Mouse (Mus musculus) layer of hippocampus, adult 9-11 months (tissue): ENCODE data around the gene Slc10a6.

Experiments
- DNase-seq: peaks from one replicate; pipeline ENCODE4 v3.0.0; 2022

The Slc10a6 gene

DNA sequence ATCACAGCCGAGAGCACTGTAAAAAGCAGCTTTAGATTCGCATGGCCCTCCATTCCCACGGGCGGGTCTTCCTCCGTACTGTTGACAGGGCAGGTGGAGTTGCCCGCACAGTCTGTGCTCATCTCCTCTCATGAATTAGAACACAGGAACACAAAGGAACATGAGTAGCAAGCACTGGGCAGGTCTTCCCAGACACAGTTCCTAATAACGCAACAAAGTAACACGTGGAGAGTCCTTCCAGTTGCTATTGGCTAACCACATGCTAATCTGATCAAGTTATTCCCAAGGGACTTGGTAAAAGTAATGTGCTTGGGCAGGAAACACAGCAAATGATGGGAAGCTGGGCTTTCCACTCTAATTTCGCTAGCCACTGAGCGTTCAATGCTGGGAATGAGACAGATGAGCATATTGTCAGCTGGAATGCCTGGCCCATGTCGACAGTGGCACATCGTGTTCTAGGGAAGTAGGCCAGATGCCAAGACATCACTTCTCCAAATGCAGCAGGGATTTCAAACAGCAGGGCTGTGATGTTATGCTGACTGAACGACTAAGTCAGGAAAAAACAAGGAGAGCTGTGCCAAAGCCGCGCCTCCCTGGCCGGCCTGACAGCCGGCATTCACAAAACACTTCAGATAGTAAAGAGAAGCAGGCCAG is at the start of gene Slc10a6:
Slc10a6 (minus strand) TSS at position 293 of the 654 bp plus-strand sequence.
- DNase-seq, result peak; percentile 79

DNA sequence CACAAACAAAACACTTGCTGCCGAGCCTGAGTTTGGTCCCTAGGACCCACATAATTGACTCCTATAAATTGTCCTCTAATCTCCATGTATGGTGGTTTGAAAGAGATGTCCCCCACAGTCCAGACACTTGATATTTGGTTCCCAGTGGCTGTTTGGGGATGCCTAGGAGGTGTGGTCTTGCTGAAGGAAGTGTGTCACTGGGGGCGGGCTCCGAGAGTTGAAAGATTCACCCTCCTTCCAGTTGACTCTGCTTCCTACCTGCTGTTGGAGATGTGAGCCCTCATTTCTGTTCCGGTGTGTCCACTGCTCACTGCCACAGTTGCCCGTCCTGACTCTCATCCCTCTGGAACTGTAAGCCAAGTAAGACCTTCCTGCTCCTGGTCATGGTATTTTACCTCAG is 49.8 kb upstream of the Slc10a6 start:
- DNase-seq, result no peak

DNA sequence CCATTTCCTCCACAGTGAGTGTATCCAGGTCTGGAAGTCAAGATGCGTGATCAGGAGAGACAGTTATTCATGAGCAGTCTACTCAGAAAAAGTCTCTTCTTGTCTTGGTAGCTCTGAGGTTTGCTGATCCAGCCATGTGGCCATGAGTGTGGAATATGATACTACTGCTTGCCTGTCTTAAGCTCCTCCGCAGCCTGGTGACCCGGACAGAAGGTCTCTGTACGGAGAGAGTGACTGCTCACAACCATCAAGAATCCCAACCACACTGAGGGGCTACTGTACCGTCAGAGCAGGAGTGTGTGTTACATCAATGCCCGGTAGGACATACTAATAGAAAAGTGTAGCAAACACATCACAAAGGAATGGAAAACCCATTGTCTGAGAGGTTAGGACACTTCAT is 48.7 kb upstream of the Slc10a6 start:
- no peak for DNase-seq

DNA sequence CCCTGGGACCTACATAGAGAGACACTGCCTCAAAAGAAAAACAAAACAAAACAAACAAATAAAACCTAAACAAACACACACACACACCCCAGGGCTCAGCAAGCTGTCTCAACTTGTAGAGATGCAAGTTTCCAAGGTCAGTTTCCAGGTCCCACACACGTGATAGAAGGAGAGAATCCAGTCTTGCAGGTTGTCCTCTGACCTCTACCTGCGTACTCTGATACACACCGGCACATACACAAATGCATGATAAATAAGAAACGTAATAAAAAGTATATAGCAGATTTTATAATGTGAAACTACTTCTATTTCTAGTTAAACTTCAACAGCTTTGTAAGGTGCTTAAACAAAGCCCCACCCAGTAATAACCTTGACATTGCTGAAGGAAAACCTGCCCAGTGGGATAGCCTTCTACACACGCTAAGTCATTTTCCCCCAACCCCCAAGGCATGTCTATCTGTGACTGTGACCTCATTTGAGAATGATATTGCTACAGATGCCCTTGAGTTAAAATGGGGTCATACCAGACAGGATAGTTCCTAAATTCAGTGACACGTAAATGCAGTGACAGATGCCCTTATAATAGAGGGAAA is 47.2 kb upstream of the Slc10a6 start:
- DNase-seq, result no peak

DNA sequence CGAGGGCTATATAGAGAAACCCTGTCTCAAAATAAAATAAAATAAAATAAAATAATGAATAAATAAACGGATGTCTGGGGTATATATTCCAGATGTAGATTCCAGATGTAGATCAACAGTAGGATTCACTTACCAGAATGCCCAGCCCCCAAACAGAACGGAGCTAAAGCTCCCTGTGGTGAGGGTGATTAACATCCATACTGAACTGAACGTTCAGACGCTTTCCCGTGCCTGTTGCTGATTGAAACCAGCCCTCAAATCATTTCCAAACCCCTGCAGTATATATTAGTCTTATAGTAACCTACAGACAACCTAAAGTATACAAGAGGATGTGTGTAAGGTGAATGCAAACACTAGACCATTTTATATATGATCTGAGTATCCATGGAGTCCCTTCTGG is 45.3 kb upstream of the Slc10a6 start:
- DNase-seq, result no peak

DNA sequence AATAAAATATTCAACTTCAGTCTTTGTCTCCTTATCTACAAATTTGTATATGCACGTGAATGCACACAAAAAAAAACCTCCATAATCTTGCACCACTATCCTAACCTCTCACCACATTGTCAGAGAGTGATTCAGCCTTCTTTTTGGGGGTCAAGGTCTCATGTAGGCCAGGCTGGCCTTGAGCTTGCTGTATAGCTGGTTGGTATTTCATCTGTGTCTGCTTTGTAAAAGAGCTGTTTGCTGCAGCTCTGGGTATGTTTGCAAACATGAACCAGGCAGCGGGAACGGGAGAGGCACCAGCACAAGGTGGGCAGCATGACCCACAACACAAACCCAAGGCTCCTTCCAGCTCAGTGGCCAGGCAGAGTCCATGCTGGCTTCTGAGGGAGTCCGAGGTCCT is 44.4 kb upstream of the Slc10a6 start:
- no peak for DNase-seq

DNA sequence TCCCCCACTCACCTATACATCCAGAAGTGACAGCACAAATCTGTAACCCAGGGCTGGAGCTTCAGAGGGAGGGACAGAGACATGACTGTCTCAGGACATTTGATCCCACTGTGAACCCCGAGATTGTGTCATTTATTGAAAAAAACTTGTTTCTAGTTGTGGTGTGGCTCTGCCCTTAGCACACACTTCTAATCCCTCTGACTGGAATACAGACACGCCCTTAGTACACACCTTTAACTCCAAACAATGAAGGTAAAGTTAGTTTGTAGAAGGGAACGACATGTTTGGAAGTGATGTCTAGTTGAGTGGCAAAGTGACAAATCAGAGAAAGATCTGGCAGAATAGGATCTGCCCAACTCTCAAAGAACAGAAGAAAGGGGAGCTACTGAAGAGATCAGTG is 42.7 kb upstream of the Slc10a6 start:
- no peak for DNase-seq

DNA sequence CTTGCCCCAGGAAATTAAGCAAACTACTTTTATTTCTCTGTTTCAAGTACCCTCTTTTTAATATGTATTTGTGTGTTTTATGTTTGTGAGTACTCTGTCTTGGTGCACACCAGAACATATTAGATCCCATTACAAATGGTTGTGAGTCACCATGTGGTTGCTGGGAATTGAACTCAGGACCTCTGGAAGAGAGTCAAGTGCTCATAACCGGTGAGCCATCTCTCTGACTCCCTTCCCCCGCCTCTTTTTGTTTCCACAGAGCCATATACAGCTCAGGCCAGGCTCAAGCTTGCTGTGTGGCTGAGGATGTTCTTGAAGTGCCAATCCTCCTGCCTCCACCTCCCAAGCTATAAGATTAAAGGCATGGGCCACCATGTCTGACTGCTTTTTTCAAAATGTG is 36.7 kb upstream of the Slc10a6 start:
- DNase-seq, result no peak

DNA sequence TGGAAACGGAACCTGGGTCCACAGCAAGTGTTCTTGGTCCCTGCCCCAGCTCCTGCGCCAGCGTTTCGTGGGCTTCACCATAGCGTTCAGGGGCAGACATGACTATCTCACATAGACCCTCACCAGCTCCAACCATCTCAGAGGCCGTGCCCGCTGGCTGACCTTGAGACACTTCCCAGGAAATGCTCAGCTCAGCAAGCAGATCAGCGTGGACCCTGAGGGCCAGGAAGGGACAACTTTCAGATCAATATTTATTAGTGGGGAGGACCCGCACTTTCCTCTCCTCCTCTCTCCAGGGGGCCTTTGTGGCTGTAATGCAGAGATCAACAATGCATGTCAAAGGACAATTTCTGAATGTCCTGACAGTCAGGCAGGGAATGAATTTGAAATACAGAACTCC is 35.7 kb upstream of the Slc10a6 start:
- no peak for DNase-seq

DNA sequence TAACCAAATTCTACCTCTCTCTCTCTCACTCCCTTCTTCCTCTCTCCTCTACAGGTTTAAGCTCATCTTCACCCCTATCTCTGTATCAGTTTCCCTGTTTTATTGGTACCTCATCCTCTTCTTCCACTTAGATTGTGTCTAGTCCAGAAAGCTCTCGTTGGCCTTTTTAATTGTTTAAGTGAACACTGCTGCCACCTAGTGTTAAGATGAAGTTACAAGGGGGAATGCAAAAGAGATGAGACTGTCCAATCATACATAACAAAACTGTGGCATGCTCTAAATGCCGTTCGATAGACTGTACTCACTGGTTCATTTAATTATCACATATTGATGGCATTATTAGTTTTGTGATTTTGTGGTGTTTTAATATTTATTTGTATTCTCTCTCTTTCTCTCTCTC is 30.4 kb upstream of the Slc10a6 start:
- DNase-seq, result no peak

DNA sequence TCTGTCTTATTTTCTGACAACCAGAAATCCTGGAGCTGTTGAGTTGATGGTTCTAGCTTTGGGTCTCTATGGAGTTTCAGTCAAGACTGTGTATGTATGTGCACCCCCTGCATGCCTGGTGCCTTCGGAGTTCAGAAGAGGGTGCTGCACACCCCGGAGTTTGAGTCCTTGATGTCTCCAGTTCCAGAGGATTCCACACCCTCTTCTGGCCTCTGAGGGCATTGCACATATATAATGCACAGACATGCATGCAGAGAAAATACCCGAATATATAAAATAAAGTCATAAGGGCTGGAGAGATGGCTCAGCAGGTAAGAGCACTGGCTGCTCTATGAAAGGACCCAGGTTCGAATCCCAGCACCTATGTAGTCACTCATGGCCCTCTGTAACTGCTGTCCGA is 29.7 kb upstream of the Slc10a6 start:
- DNase-seq, result no peak

DNA sequence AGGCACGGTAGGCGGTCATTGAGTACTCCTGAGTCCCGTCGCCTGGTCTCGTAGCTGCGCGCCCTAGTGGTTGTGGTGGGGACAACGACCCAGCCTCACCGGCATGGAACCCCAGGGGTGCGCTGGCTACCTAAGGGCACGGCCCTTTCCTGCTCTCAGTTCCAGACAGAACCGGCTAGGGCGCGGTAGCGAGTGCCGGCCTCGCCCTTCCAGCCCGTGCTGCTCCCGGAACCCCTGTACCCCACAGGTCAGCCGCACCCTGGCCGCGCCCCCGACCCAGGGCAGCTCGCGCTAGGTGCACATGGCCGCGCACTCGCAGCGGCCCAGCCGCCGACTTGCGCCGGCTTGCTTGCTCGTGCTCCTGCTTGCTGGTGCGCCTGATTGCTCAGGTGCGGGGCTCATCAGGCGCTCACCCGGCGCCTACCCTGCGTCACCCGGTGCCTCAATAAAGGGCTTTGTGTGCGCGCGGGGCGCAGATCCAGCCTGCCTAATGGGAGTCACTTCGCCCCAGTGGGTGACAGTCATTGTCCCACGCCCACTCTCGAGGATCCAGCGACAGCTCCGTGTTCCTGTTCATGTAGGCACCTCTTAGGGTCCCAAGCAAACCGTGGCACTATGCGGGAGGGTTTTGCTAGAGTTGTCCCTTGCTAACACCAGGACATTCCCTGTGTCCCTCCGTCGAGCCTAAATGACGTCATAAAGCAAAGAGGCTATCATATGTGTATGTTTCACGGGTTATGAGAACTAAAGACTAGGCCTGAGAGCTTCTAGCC is 26.3 kb upstream of the Slc10a6 start, which contains the start of gene 1700016H13Rik:
1700016H13Rik (minus strand) TSS at position 665 of the 773 bp plus-strand sequence.
- DNase-seq, result peak; percentile 38

DNA sequence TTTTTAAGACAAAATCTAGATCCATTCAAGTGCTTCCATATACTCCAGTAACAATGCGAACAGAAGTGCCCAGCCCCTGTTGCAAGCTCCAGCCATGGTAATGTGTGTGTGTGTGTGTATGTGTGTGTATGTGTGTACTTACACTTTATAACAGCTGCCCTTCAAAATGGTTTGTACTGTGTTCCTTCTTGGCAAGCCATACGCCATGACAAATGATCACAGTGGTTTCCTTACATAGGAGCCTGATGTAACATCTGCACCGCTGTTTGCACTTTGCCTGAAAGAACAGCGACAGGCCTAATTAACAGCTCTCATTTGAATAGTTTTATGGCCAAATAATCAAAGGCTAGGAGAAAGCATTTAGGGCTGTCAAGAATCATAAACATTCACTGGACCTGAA is 25.6 kb upstream of the Slc10a6 start:
- no peak for DNase-seq

DNA sequence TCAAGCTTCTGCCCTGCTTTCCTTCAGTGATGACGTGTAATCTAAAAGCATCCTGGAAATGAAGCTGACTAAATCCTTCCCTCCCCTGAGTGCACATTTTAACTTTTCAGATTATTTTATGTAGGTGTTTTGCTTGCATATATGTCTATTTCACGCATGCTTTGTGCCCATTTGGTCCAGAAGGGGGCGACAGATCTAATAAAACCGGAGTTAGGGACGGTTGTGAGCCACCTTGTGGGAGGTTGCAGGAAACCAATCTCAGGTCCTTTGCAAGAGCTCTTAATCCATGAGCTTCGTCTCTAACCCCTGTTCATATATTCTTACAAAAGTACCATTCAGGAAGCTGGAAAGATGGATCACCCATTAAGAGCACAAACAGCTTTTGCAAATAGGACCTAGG is 25.0 kb upstream of the Slc10a6 start:
- DNase-seq, result no peak

DNA sequence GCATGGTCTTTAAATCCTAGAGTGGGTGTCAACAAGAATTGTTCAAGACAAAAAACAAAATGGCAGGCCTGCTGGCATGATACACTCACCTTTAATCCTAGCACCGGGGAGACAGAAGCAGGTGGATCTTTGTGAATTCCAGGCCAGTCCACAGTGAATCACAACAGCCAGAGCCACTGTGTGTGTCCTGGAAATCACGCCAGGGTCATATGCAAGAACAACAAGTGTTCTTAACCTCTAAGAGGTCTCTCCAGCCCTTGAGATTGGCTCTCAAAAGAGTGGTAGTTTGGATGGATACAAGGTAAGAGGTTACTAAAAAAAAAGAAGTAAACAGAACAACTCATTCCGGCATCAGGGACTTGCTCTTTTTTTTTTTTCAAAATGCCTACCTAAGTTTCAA is 18.1 kb upstream of the Slc10a6 start:
- DNase-seq, result no peak

DNA sequence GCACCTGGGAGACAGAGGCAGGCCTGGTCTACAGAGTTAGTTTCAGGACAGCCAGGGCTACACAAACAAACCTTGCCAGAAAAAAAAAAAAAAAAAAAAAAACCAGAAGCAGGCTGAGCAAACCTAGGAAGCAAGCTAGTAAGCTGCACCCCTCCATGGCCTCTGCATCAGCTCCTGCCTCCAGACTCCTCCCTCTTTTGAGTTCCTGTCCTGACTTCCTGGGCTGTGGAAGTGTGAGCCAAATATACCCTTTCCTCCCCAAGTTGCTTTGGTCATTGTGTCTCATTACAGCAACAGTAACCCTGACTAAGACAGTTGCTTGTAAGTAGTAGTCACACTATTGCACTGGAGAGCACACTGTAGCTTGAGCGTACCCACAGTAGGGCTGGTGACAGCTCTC is 15.0 kb upstream of the Slc10a6 start:
- no peak for DNase-seq

DNA sequence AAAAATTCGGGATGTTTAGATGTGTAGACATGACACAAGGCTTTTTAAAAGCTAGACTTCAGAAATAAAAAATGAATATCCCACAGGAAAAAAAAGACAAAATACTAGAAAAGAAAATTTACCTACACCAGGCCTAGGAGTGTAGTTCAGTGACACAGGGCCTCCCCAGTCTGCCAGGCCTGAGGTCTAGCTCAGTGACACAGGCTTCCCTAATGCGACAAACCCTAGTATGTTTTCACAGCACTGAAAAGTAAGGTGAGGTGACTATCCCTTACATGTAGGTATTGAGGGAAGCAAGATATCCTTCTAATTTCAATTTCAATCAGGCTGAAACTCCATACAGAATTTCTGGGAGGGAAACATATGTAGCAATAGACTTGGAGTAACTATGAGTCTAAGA is 8.0 kb upstream of the Slc10a6 start:
- DNase-seq, result no peak

DNA sequence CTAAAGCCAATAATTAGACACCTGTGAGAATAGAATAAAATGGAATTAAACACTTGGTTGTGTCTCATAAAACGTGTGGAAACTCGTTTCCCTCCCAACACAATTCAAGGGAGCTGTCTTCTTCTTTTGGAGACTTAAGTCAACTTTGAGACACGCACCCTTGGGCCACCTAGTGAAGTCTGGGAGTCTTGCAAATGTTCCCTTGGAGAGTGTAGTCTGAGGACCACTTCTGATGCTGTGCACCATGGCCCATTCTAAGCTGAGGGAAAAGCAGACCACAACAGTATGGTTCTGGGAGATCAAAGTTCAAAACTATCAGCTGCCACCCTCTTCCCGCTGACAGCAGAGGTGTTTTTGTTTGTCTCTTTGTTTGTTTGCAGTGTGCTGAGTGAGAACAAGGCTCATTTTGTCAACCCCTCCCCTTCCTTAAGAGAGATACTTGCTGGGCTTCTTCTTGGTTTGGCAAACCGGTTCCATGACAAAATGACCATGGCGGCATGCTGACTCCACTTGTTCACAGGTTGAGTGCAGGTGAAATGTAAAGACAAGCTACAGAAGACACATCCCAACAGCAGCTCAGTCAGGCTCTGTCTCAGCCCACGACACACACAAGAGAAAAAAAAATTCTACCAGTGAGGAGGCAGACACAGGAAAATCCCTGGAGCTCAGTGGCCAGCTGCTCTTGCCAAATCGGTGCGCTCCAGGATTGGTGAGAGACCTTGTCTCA is 814 bp upstream of the Slc10a6 start:
- DNase-seq, result no peak

DNA sequence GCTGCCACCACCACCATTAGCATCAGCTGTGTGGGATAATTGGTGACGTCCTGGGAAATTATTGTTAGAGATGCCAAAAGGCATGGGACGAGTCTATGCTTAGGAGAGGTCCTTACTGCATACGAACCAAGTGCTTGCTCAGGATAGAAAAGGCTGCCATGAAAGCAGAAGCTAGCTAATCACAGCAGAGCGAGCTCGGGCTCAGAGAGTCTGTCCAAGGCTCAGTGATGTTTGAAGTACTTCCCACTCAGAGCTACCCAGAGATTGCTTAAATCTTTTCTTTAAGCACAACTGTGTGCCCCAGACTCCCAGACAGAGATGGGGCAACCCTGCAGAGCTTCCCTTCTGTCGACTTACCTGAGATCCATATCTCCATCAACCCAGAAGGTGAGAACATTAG is 704 bp downstream of the Slc10a6 start:
- DNase-seq, result no peak

DNA sequence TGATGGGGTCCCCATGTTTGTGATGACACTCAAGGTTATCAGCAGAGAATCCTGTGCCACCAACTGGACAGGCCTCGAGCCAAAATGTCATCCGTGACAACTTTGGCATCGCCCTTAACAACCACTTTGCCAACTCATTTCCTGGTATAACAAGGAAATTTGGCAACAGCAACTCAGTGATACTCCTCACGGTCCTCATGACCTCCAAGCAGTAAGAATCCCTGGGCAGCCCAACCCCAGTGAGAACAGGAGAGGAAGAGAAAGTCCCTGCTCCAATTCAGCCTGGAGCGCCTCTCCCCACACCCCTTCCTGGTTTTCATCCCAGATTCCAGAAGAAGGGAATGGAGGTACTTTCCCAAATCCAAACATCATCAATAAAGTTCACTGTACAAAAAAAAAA is 4.4 kb downstream of the Slc10a6 start:
- no peak for DNase-seq

DNA sequence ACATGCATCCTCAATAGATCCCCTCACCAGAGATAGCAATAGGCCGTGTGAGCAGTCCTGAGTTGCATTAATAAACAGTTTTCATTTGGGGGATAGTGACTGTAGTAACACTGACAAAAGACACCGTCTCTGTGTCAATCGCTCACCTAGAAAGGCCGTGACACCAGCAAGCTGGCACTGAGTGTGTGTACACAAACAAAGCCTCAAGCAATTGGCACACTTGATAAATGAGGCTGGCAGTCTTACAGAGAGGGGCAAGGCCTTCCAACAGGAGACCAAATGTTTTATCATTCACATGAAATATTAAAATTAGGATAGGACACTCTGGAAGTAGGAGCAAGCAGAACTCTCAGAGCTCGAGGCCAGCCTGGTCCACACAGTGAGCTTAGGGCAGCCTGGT is 6.9 kb downstream of the Slc10a6 start:
- DNase-seq, result no peak

DNA sequence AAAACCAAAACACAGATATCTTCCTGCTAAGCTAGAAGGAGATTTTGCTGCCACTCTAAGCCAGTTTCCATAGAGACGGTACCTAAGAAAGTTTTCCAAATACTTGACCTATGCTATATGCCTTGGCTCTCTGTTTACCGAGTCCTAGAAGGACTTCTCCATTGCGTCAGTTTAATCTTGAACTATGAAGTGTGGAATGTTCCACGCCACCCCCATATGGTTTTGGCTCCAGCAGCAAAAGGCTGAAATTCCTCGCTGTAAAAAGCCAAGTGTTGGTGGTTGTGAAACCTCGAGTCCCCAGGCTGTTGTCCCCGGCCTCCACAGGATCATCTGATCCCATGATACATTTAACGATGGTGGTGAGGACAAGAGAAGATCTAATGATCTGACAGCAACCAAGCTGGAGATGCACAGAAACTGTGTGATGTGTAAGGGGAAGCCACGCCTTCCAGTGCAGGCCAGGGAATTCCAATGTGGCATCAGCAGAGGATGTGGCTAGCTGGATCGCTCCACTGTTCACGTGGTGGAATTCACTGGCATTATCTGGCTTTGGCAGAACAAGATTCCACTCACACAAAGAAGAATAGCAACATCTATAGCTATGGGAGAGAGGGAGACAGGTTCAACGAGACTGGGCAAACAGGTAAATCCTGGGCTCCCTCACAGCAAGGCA is 8.8 kb downstream of the Slc10a6 start:
- no peak for DNase-seq

DNA sequence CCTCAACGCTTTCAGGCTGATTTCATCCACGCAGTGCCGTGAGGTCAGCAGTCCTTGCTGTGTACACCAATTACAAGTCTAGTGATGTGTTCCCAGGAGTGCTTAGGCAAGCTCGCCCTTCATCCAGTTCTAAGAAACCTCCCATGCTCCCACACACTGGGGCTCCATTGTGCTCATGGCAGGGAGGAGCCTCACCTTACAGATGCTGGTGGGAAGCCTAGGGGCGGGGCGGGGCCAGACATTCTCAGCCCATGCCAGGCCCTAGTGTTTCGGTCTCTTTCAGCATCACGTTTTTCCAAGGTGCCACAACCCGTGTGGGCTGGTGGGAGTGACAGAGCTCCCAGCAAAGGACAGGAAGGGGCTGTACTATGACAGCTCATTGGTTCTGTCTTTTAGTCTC is 12.0 kb downstream of the Slc10a6 start:
- no peak for DNase-seq
